Mouse (Mus musculus) layer of hippocampus, adult 18-20 months (tissue): ENCODE data around the gene Rps27l. TPM values are rescaled to one million over a fixed set of nuclear protein-coding genes. Genes with fewer than 3 reads are reported as not detected.
"Not testable (repeated sequence)": the region's sequence is repeated elsewhere in the genome, so short reads cannot be mapped to it uniquely, and the experiment has no call there.

Experiments used
- DNase-seq, 2 experiments: peaks; one replicate each; pipeline ENCODE4 v3.0.0; 2022; ENCODE audit warnings: low spot score in 2 of 2
- long read RNA-seq: library from polyadenylated mRNA; stranded (forward); transcript quantifications from one replicate; pipeline ENCODE4 v2.0.0, GENCODE M21; 2021
- total RNA-seq, 2 experiments: library from RNA; stranded (reverse); gene quantifications; 2 replicates each; pipeline ENCODE4 v1.2.3; 2021

Rps27l gene
- total RNA-seq, result 10 to 100 TPM; 35.9 to 39.4 TPM
- long read RNA-seq, transcript Rps27l-201 (4 exons, 499 nt), result major isoform, 12 of 12 reads
- long read RNA-seq, partial matches to known transcripts, result 0 of 12 reads
- long read RNA-seq, other reads (novel, unspliced or antisense), result 0 of 12 reads

- DNase-seq, result peak; percentile 84 to 92
These were observed at the start of gene Rps27l for GRCm38 (mm10) chr9:66945647-66946641. Gene Rps27l (plus strand): TSS chr9:66946086.

DNA sequence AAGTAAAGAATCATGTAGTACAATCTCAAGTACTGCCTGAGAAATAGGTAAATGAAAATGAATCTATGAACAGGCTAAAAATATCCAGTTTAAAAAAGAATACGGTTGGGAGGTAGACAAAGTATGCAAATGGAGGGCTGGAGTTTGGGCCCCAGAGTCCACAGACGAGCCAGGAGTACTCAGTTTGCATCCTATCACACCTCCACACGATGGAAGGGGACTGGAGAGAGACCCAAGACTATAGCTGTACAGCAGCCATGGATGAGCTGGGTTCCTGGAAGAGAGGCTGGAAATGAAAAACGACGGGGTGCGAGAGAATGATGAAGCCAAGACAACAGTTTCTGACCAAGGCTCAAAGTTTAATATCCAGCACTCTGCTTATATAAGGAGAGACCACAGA lies 48.9 kb upstream of the Rps27l start:
- DNase-seq, result no peak

DNA sequence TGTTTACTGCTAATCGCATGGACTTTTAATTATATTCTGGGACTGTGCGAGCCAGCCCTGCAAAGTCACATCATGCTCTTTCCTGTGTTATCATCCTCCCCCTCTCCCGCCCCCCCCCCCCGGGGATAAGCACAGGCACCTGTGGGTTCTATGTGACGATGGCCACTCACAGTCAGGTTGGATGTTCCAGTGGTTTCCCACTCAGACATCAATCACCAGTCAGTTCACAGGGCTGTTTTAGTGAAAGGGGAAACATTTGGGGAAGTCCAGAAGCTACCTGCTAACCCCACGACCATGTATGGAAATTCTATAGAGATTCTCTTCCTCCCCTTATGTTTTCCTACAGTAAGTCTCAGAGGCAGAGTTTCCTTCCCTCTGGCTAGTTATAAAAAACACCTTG lies 48.0 kb upstream of the Rps27l start:
- DNase-seq, result no peak

DNA sequence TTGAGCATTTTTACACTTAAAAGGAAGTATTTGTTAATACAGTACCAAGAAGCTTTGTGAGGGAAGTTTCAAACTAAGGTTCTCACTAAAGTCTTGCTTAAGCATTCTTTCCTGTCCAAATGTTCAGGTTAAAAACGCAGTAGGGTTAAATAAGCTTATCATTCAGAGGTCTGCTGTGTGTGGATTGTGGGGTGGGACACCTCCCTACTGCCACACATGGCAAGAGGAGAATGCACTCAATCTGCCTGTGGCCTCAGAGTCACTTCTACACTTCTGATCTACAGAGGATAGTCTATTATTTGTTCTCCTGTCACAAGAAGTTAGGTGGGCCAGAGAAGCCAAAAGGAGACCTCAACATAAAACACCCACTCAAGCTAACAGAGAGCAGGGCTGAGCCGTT lies 46.8 kb upstream of the Rps27l start:
- no peak for DNase-seq

- DNase-seq, result no peak
These were observed 46.4 kb upstream of the Rps27l start for GRCm38 (mm10) chr9:66899526-66899925.

GRCm38 (mm10) chr9:66905990-66906389 lies 39.9 kb upstream of the Rps27l start:
- no peak for DNase-seq

DNA sequence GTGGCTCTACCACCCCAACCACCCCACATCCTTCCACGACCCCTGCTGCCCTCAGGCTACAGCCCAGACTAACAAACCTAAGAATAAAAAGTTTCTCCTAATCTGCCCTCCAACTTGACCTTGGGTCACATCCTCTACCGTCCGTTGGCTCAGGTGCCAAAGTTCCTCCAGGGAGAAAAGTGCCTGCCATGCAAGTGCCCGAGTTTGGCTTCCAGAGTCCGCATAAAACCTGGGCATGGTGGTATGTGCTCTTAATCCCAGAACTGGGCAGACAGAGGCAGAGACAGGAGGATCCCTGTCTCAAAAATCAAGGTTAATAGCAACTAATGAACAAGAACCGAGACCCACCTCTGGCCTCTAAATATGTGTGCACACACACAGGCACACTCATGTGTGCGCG lies 38.8 kb upstream of the Rps27l start:
- DNase-seq, result no peak

DNA sequence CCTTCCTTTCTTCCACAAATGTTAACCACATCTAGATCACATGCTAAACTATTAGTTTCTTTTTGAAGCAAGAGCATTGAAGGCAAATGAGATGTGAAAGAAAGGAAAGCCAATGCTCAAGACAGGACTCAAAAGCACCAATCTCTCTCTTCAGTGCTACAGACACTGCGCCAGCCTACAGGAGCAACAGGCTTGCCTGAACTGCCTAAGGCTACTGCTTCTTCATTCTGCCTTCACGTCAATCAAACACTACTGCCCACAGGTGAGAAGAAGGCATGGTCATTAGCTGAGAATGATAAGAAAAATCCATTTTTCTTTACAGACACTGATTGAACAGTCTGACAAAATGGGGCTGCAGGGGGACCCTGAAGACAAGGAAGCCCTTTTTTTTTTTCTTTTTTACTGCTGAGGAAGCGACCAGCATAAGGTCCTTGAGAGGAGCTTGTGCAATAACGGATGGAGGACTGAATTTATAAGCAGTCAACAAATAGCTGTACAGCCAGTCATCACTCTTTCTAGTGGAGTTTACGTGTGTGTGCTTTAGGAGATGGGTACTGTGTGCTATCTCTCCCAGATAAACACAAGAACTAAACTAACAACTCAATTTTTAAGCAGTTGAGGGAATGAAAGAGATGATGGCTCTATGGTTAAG lies 38.0 kb upstream of the Rps27l start:
- DNase-seq, result no peak

DNA sequence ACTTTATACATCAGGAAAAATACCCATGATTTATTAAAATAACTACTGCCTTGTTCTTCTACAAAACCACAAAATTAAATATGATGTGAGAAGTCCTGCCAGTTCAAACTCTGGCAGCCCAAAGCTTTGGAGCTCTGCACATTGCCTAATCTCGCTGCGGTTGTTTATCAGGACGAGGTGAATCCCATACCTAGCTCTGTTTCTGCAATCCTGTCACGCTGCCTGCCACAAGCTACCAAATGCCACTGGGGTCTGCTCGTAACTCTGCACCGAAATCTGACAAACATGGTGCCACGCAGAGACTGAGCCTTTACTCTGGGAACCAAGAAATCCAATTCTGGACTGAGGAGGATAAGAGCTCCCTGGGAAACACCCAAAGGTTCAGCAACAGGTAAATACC lies 36.0 kb upstream of the Rps27l start:
- DNase-seq, result no peak

DNA sequence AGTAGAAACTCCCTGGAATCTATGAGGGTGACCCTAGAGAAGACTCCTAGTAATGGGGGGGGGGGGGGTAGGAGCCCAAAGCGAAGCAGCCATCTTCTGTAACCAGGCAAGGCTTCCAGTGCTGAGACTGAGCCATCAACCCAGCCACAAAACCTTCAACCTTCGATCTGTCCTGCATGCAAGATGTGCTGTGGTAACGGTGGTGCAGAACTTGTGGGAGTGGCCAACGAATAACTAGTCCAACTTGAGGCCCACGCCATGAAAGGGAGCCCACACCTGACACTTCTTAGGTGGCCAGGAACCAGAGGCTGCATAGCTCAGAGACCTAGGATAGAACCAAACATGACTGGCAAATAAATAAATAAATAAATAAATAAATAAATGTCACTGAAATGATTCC lies 35.2 kb upstream of the Rps27l start:
- DNase-seq, result no peak

- no peak for DNase-seq
These were observed 33.6 kb upstream of the Rps27l start for GRCm38 (mm10) chr9:66912304-66912703.

DNA sequence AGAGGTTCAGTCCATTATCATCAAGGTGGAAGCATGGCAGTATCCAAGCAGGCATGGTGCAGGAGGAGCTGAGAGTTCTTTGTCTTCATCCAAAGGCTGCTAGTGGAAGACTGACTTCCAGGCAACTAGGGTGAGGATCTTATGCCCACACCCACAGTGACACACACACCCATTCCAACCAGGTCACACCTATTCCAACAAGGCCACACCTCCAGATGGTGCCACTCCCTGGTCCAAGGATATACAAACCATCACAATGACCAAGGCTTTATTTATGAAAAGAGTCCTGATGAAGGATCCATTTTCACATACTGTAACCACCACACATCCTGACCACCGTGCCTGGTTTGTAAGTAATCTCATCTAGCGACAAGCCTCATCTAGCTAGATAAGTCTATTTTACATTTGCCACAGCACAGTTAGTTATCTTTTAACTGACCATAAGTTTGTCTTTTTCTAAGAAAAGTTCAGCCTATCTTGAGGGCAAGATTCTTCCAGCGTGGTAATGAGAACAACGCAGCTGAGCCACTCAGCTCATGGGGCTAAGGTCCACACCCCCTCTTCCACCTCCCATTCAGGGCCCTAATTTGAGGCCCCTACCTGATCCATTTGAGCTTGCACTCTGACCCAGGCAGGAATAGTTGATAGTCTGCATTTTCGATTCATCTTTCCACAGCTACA lies 32.5 kb upstream of the Rps27l start:
- not testable (repeated sequence) for DNase-seq

DNA sequence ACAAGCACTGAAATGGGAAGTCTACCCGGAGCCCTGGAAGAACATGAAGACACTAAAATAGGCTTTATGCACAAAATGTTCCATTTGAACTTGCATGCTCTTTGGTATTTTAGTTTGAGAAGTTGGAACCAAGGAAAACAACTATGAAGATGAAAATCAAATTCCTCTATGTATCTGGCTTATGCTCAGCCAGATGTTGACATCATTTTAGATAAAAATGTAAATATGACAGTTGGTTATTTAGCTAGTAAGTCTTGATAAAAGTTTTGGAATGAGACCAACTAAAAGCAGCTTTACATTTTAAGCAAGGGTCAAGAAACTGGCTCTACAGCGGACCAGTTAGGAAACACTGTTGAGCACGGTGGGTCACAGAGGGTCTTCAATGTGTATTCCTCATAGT lies 31.3 kb upstream of the Rps27l start:
- DNase-seq, result no peak

- no peak for DNase-seq
These were observed 30.5 kb upstream of the Rps27l start for GRCm38 (mm10) chr9:66915401-66915800.

DNA sequence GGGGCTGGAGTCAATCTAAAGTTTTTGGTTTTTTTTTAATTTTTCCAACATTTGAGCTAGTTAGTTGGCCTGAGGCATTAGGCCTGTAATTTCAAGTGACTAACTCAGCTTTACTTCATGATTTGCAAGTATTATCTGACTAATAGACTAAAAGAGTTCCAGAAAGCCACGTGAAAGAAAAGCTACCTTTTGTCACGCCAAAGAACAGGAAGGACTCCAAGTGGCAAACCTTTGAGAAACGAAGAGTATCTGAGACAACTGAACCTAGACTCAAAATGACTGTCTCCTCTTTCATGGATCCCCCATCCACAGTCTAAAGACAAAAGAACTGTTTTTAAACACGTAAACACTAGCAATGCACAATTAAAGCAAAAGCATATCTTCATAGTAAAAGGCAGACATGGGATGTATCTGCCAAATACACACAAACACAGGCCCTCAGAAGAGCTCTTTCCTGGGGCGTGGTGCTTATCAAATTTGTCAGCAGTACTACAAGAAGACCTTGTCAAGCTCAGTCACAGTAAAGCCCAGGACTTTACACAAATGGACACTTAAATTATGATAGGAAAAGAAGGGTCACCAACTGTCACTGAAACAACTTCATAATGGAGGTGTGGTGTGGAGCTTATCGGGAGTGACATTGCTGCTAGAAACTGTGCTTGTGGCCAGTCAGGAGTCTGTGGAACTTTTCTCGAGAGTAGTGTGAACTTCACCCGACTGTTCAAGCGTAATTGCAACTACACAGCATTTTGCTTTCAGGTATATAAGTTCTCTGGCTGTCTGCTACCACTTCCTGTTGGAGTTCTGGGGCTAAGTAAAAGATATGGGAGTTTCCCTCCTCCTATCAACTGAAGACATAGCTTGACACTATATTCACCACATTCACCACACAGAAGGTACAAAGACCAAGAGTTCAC lies 29.8 kb upstream of the Rps27l start:
- no peak for DNase-seq

- DNase-seq, result no peak
These were observed 28.5 kb upstream of the Rps27l start for GRCm38 (mm10) chr9:66917216-66917891.

GRCm38 (mm10) chr9:66917892-66918255 lies 28.0 kb upstream of the Rps27l start:
- DNase-seq, result no peak

- DNase-seq, result no peak
These were observed 27.1 kb upstream of the Rps27l start for GRCm38 (mm10) chr9:66918672-66919330.

- DNase-seq, result peak; percentile 95 to 97
These were observed 26.4 kb upstream of the Rps27l start, which contains the start of gene Rab8b for GRCm38 (mm10) chr9:66919382-66919971. Gene Rab8b (minus strand): TSS chr9:66919687.
